Mouse (Mus musculus): ENCODE measurements around the gene Hid1. TPM values are rescaled to one million over a fixed set of nuclear protein-coding genes. Genes with fewer than 3 reads are reported as not detected.
"Not testable (repeated sequence)": the region's sequence is repeated elsewhere in the genome, so short reads cannot be mapped to it uniquely, and the experiment has no call there.

Gene Hid1
- polyA plus RNA-seq, 1 experiment: 61.7 TPM

DNA sequence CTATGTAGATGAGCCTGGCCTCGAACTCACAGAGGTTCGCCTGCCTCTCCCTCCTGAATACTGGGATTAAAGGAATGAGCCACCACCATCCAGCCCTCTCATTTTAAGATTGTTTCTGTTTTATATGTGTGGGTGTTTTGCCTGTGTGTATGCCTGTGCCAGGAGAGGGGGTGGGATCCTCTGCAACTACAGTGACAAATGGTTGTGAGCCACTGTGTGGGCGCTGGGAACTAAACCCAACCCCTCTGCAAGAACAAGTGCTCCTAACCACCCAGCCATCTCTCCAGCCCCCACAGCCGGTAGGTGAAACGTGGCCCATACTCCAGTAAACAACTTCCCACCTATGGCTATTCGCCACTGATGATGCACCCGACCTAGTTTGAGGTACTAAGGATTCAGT lies 23.8 kb upstream of the Hid1 start:
- TF ChIP-seq CTCF (IDR thresholded peaks at IDR 0.05; ENCODE audit: borderline replicate concordance, extremely low read depth, insufficient read depth, insufficient read length) (no peak), POLR2A (IDR thresholded peaks at IDR 0.05; ENCODE audit: borderline replicate concordance, extremely low read depth, insufficient read depth, insufficient read length, poor library complexity, severe bottlenecking) (no peak)

DNA sequence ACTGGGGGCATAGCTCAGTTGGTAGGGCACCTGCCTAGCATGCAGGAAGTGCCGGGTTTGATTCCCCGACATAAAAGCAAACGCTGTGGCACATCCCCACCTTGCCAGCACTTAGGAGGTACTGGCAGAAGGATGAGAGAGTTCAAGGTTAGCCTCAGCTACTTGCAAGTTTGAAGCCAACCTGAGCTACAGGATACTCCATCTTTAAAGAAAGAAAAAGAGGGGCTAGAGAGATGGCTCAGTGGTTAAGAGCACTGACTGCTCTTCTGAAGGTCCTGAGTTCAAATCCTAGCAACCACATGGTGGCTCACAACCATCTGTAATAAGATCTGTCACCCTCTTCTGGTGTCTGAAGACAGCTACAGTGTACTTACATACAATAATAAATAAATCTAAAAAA lies 19.3 kb upstream of the Hid1 start:
- not testable (repeated sequence) for DNase-seq (ENCODE audit: low read depth)

More for the DNA sequence above, 23.8 kb upstream of the Hid1 start:
- DNase-seq (ENCODE audit: low read depth): no peak

- DNase-seq (ENCODE audit: low read depth): no peak
- TF ChIP-seq CTCF (IDR thresholded peaks at IDR 0.05; ENCODE audit: borderline replicate concordance, extremely low read depth, insufficient read depth, insufficient read length) (no peak), POLR2A (IDR thresholded peaks at IDR 0.05; ENCODE audit: borderline replicate concordance, extremely low read depth, insufficient read depth, insufficient read length, poor library complexity, severe bottlenecking) (no peak)
Observed at GRCm38 (mm10) chr11:115384587-115384986, 17.0 kb upstream of the Hid1 start.

- TF ChIP-seq CTCF (IDR thresholded peaks at IDR 0.05; ENCODE audit: borderline replicate concordance, extremely low read depth, insufficient read depth, insufficient read length) (peak; percentile 8; the same call in 1 of the 2 replicates), POLR2A (IDR thresholded peaks at IDR 0.05; ENCODE audit: borderline replicate concordance, extremely low read depth, insufficient read depth, insufficient read length, poor library complexity, severe bottlenecking) (no peak)
- peak; percentile 91 for DNase-seq (ENCODE audit: low read depth)
Observed at GRCm38 (mm10) chr11:115383701-115384474, 16.3 kb upstream of the Hid1 start.

- no peak for DNase-seq (ENCODE audit: low read depth)
- TF ChIP-seq CTCF (IDR thresholded peaks at IDR 0.05; ENCODE audit: borderline replicate concordance, extremely low read depth, insufficient read depth, insufficient read length) (no peak), POLR2A (IDR thresholded peaks at IDR 0.05; ENCODE audit: borderline replicate concordance, extremely low read depth, insufficient read depth, insufficient read length, poor library complexity, severe bottlenecking) (no peak)
Observed at GRCm38 (mm10) chr11:115382891-115383290, 15.3 kb upstream of the Hid1 start.

DNA sequence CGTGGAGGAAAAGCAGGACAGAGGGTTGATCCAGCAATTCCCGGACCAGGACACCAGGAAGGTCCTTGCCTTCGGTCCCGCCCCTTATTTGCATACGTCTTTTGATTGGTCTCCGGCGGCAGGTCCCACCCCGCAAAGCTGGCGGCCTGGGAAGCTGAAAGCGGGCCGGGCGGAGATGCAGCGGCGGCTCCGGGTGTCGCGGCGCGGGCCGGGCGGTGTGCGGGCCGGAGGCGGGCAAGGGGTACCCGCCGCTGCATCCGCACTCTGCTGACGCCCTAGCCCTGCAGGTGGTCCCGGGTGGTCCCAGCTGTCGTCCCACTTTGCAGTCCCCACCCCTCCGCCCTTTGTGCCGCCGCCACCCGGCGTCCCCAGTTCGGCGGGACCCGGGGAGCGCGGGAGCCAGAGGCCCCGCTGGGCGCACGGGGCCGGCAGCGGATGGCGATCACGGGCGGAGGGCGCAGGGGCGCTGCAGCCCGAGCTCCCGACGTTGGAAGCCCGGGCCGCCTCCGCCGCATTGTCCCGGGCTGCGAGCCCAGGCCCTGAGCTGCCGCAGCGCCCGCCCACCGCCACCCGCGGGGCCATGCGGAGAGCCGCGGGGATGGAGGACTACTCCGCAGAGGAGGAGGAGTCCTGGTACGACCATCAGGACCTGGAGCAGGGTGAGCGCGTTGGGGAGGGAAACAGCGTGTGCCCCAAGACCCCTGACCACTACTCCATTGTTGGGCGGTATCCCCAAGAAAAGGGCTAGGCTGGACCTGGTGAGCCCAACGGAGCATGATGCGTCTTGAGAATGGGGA lies 14.4 kb upstream of the Hid1 start, which contains the start of gene Cdr2l:
Gene Cdr2l, plus strand, starts transcription at position 174 of the 797 bp plus-strand sequence.
- TF ChIP-seq CTCF (IDR thresholded peaks at IDR 0.05; ENCODE audit: borderline replicate concordance, extremely low read depth, insufficient read depth, insufficient read length) (no peak), POLR2A (IDR thresholded peaks at IDR 0.05; ENCODE audit: borderline replicate concordance, extremely low read depth, insufficient read depth, insufficient read length, poor library complexity, severe bottlenecking) (peak; percentile 96)
- peak; percentile 97 for DNase-seq (ENCODE audit: low read depth)

GRCm38 (mm10) chr11:115381276-115381675 lies 13.7 kb upstream of the Hid1 start:
- no peak for TF ChIP-seq POLR2A (IDR thresholded peaks at IDR 0.05; ENCODE audit: borderline replicate concordance, extremely low read depth, insufficient read depth, insufficient read length, poor library complexity, severe bottlenecking)
- TF ChIP-seq CTCF (IDR thresholded peaks at IDR 0.05; ENCODE audit: borderline replicate concordance, extremely low read depth, insufficient read depth, insufficient read length): no peak
- no peak for DNase-seq (ENCODE audit: low read depth)

GRCm38 (mm10) chr11:115377854-115378253 lies 10.3 kb upstream of the Hid1 start:
- TF ChIP-seq CTCF (IDR thresholded peaks at IDR 0.05; ENCODE audit: borderline replicate concordance, extremely low read depth, insufficient read depth, insufficient read length) (no peak), POLR2A (IDR thresholded peaks at IDR 0.05; ENCODE audit: borderline replicate concordance, extremely low read depth, insufficient read depth, insufficient read length, poor library complexity, severe bottlenecking) (no peak)
- no peak for DNase-seq (ENCODE audit: low read depth)

- no peak for DNase-seq (ENCODE audit: low read depth)
- TF ChIP-seq POLR2A (IDR thresholded peaks at IDR 0.05; ENCODE audit: borderline replicate concordance, extremely low read depth, insufficient read depth, insufficient read length, poor library complexity, severe bottlenecking) (no peak), CTCF (IDR thresholded peaks at IDR 0.05; ENCODE audit: borderline replicate concordance, extremely low read depth, insufficient read depth, insufficient read length) (no peak)
Observed at GRCm38 (mm10) chr11:115377254-115377653, 9.7 kb upstream of the Hid1 start.

- DNase-seq (ENCODE audit: low read depth): no peak
- TF ChIP-seq POLR2A (IDR thresholded peaks at IDR 0.05; ENCODE audit: borderline replicate concordance, extremely low read depth, insufficient read depth, insufficient read length, poor library complexity, severe bottlenecking): no peak
- TF ChIP-seq CTCF (IDR thresholded peaks at IDR 0.05; ENCODE audit: borderline replicate concordance, extremely low read depth, insufficient read depth, insufficient read length): no peak
Observed at GRCm38 (mm10) chr11:115376722-115377121, 9.2 kb upstream of the Hid1 start.

DNA sequence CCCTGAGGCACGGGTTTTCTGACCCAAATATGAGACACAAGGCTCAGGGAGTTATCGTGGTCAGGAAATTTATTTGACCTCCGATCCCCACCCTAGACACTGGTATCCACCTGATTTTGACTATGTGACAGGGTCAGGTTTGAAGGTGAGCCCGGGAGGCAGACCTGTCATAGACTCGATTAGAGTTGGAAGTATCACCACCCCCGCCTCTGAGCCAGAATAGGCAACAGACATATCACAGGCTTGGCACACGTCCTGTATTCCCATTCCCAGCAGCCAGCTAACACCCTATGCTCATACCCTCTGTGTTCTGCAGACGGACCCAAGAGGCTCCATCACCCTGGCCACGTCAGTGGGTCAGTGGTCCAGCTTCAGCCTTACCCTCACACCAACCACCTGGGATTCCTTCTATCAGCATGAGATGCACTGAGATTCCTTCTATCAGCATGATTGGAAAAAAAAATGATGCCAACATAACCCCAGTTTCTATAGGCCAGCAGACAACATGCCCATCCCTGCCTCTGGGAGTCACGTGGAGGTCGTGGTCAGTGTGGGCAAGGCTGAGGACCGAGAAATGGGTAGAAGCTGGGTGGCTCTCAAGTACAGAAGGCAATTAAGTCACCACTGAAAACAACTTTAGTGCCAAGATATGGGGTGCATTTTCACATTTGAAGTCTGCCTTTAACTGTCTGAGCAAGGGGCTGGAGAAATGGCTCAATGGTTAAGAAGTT lies 7.3 kb upstream of the Hid1 start:
- TF ChIP-seq CTCF (IDR thresholded peaks at IDR 0.05; ENCODE audit: borderline replicate concordance, extremely low read depth, insufficient read depth, insufficient read length) (no peak), POLR2A (IDR thresholded peaks at IDR 0.05; ENCODE audit: borderline replicate concordance, extremely low read depth, insufficient read depth, insufficient read length, poor library complexity, severe bottlenecking) (no peak)
- peak; percentile 26 for DNase-seq (ENCODE audit: low read depth)
